Mouse (Mus musculus) olfactory bulb, adult 2 months (tissue): ENCODE data around the gene Rfx4.

Experiments used
- CTCF ChIP-seq: fragments of 200-500 bp; IDR thresholded peaks from 2 replicates; pipeline ENCODE4 v1.5.1; 2012; ENCODE audit warnings: low read depth, mild to moderate bottlenecking, low read length, moderate library complexity; ENCODE audit not compliant: insufficient read depth
- POLR2A ChIP-seq: fragments of 200-500 bp; IDR thresholded peaks from 2 replicates; pipeline ENCODE4 v1.6.1; 2012; ENCODE audit warnings: mild to moderate bottlenecking, low read depth, low read length, moderate library complexity; ENCODE audit not compliant: insufficient read depth

DNA sequence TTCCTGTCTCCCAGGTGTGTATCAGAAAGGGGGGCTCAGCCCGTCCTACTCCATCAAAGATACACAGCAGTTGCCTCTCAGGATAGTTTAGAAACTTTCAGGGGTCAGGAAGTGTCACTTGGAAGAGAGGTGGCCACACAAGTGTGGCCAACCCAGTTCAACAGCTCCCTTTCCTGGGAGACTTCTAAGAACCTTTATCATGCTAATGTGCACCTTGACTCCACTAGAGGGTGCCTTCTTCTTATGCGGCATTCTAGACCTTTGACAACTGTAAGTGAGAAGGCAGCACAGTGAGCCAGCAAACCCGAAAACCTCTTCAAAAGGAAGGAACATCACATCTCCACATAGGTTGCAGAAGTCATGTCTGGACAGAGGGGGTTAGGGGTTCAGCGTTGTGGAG lies 80.2 kb downstream of the Rfx4 start:
- TF ChIP-seq CTCF: no peak
- no peak for TF ChIP-seq POLR2A
